Mouse (Mus musculus) heart, embryonic 11.5 days (tissue): ENCODE results near the gene Snx29. TPM values are rescaled to one million over a fixed set of nuclear protein-coding genes. Genes with fewer than 3 reads are reported as not detected.

Experiments used
- ATAC-seq: fragments of 200-750 bp; cut with Nextera tagmentation; replicated peaks from 2 replicates; pipeline ENCODE4 v1.8.0; 2017; ENCODE audit warnings: moderate library complexity; ENCODE audit not compliant: insufficient number of reproducible peaks, low FRiP score, low TSS enrichment
- H3K27ac ChIP-seq: fragments of 300-500 bp; sonication (generic); 2 replicates; pipeline ENCODE4 v1.5.1; 2014; ENCODE audit warnings: mild to moderate bottlenecking, low read depth, low read length
- H3K27me3 ChIP-seq: fragments of 300-500 bp; sonication (generic); 2 replicates; pipeline ENCODE4 v1.6.1; 2014; ENCODE audit warnings: mild to moderate bottlenecking, low read length, mixed read lengths; ENCODE audit not compliant: control insufficient read depth, insufficient read depth
- H3K36me3 ChIP-seq: fragments of 300-500 bp; sonication (generic); 2 replicates; pipeline ENCODE4 v1.6.1; 2014; ENCODE audit warnings: mild to moderate bottlenecking, low read length, moderate library complexity, mixed read lengths; ENCODE audit not compliant: control insufficient read depth, insufficient read depth
- H3K4me1 ChIP-seq: fragments of 300-500 bp; sonication (generic); 2 replicates; pipeline ENCODE4 v1.6.1; 2014; ENCODE audit warnings: low read length; ENCODE audit not compliant: control insufficient read depth, insufficient read depth
- H3K4me2 ChIP-seq: fragments of 300-500 bp; sonication (generic); 2 replicates; pipeline ENCODE4 v1.6.1; 2014; ENCODE audit warnings: mild to moderate bottlenecking, moderate library complexity
- H3K4me3 ChIP-seq: fragments of 300-500 bp; sonication (generic); 2 replicates; pipeline ENCODE4 v1.5.1; 2014; ENCODE audit warnings: low read depth, low read length
- H3K9ac ChIP-seq: fragments of 300-500 bp; sonication (generic); 2 replicates; pipeline ENCODE4 v1.6.1; 2014; ENCODE audit warnings: mild to moderate bottlenecking, low read depth, low read length, moderate library complexity
- H3K9me3 ChIP-seq: fragments of 300-500 bp; sonication (generic); replicated peaks from 2 replicates; pipeline ENCODE4 v1.6.1; 2016; ENCODE audit warnings: low read length; ENCODE audit not compliant: control insufficient read depth
- WGBS: fragments of 180-500 bp; shearing (Covaris S2); extraction: QIAGEN DNeasy Blood & Tissue Kit; methylation state at CpG from one replicate; pipeline ENCODE4 v1.1.7; 2014; ENCODE audit not compliant: insufficient replicate concordance; 5-methylcytosine and 5-hydroxymethylcytosine counted together
- polyA plus RNA-seq: library from polyadenylated mRNA; unstranded; fragments of >200 nt; fragmentation: Nextera tagmentation; extraction: Ambion mirVana; gene quantifications from 2 replicates; pipeline ENCODE4 v1.2.1, GENCODE M21; 2014

Gene Snx29
- polyA plus RNA-seq, 1 experiment from 2014 or later = 8.2 TPM

GRCm38 (mm10) chr16:11652686-11653366 lies 330.1 kb downstream of the Snx29 start:
- Histone ChIP-seq H3K36me3 (no peaks in the 10 kb centered on the region), H3K27me3 (no peaks in the 10 kb centered on the region), H3K27ac (no peak overlapping the region), H3K4me1 (peaks cover 5% of the 10 kb centered on the region), H3K9ac (no peak overlapping the region), H3K4me3 (no peak overlapping the region), H3K4me2 (no peak overlapping the region), H3K9me3 (no peaks in the 10 kb centered on the region)
- no peak for ATAC-seq
- WGBS = 72% methylated on average over 2 of the region's 2 CpGs

- Histone ChIP-seq H3K4me2 (no peak overlapping the region), H3K27me3 (no peaks in the 10 kb centered on the region)
- WGBS = 83% methylated on average over 3 of the region's 3 CpGs
Measured at GRCm38 (mm10) chr16:11655893-11656292, 333.2 kb downstream of the Snx29 start.

GRCm38 (mm10) chr16:11657111-11657510 lies 334.4 kb downstream of the Snx29 start:
- Histone ChIP-seq H3K27me3 (no peaks in the 10 kb centered on the region), H3K9me3 (no peaks in the 10 kb centered on the region), H3K4me3 (no peak overlapping the region), H3K27ac (0 out of 2 replicates have a peak overlapping the region, but pooled peaks have one; percentile 29), H3K36me3 (no peaks in the 10 kb centered on the region), H3K4me2 (no peak overlapping the region), H3K9ac (no peak overlapping the region), H3K4me1 (peaks cover 5% of the 10 kb centered on the region)
- ATAC-seq = no peak
- 19% methylated on average over 1 of the region's 1 CpGs for WGBS

More at GRCm38 (mm10) chr16:11655893-11656292, 333.2 kb downstream of the Snx29 start:
- Histone ChIP-seq H3K9ac (no peak overlapping the region), H3K27ac (no peak overlapping the region), H3K9me3 (no peaks in the 10 kb centered on the region), H3K4me3 (no peak overlapping the region), H3K4me1 (peaks cover 5% of the 10 kb centered on the region), H3K36me3 (no peaks in the 10 kb centered on the region)
- no peak for ATAC-seq

- no peaks in the 10 kb centered on the region for H3K27me3 ChIP-seq
- peaks cover 5% of the 10 kb centered on the region for H3K4me1 ChIP-seq
- H3K27ac ChIP-seq = no peak overlapping the region
- H3K9me3 ChIP-seq = no peaks in the 10 kb centered on the region
- H3K36me3 ChIP-seq = no peaks in the 10 kb centered on the region
- H3K4me3 ChIP-seq = no peak overlapping the region
- H3K9ac ChIP-seq = no peak overlapping the region
- H3K4me2 ChIP-seq = no peak overlapping the region
- no peak for ATAC-seq
- 84% methylated on average over 6 of the region's 6 CpGs for WGBS
Measured at GRCm38 (mm10) chr16:11659111-11659720, 336.5 kb downstream of the Snx29 start.

- H3K27ac ChIP-seq = no peak overlapping the region
- no peak overlapping the region for H3K4me3 ChIP-seq
- no peaks in the 10 kb centered on the region for H3K4me1 ChIP-seq
- H3K27me3 ChIP-seq = no peaks in the 10 kb centered on the region
- H3K9me3 ChIP-seq = no peaks in the 10 kb centered on the region
- 74% methylated on average over 13 of the region's 13 CpGs for WGBS
- no peak for ATAC-seq
- H3K4me2 ChIP-seq = no peak overlapping the region
- H3K36me3 ChIP-seq = no peaks in the 10 kb centered on the region
- H3K9ac ChIP-seq = no peak overlapping the region
Measured at GRCm38 (mm10) chr16:11664896-11665705, 342.4 kb downstream of the Snx29 start.

- no peak overlapping the region for H3K27ac ChIP-seq
- no peaks in the 10 kb centered on the region for H3K36me3 ChIP-seq
- no peak overlapping the region for H3K4me3 ChIP-seq
- H3K4me2 ChIP-seq = no peak overlapping the region
- no peaks in the 10 kb centered on the region for H3K9me3 ChIP-seq
- H3K4me1 ChIP-seq = no peaks in the 10 kb centered on the region
- H3K27me3 ChIP-seq = no peaks in the 10 kb centered on the region
- ATAC-seq = no peak
- H3K9ac ChIP-seq = no peak overlapping the region
- WGBS = 79% methylated on average over 6 of the region's 6 CpGs
Measured at GRCm38 (mm10) chr16:11665869-11666268, 343.2 kb downstream of the Snx29 start.

GRCm38 (mm10) chr16:11668375-11668774 lies 345.7 kb downstream of the Snx29 start:
- WGBS = 80% methylated on average over 1 of the region's 1 CpGs
- no peaks in the 10 kb centered on the region for H3K36me3 ChIP-seq
- H3K4me1 ChIP-seq = no peaks in the 10 kb centered on the region
- H3K9me3 ChIP-seq = no peaks in the 10 kb centered on the region
- H3K9ac ChIP-seq = no peak overlapping the region
- no peak for ATAC-seq
- no peak overlapping the region for H3K27ac ChIP-seq
- no peaks in the 10 kb centered on the region for H3K27me3 ChIP-seq
- no peak overlapping the region for H3K4me3 ChIP-seq
- no peak overlapping the region for H3K4me2 ChIP-seq

- Histone ChIP-seq H3K4me3 (no peak overlapping the region), H3K36me3 (no peaks in the 10 kb centered on the region), H3K9me3 (no peaks in the 10 kb centered on the region), H3K27ac (no peak overlapping the region), H3K9ac (no peak overlapping the region), H3K27me3 (no peaks in the 10 kb centered on the region), H3K4me1 (no peaks in the 10 kb centered on the region), H3K4me2 (no peak overlapping the region)
- no peak for ATAC-seq
- 81% methylated on average over 1 of the region's 1 CpGs for WGBS
Measured at GRCm38 (mm10) chr16:11668878-11669277, 346.2 kb downstream of the Snx29 start.
